ENCODE assay signal across 8 mouse cellular contexts in genomic region chr6:118373294-118373693, GRCm38 (mm10). TPM values are rescaled to one million over a fixed set of nuclear protein-coding genes. Genes with fewer than 3 reads are reported as not detected.
DNase-seq lines count a peak whose midpoint lies in the region; ATAC-seq lines count a peak whose summit lies in the region.

No protein-coding gene starts in this region.

- H3K27me3 ChIP-seq in forebrain, embryonic 14.5 days (replicated peaks; ENCODE audit: control insufficient read depth, insufficient read depth, low read length), result no peaks in the 10 kb centered on the region
- peaks cover 9% of the 10 kb centered on the region for H3K27me3 ChIP-seq in forebrain, embryonic 13.5 days

- no peak overlapping the region for H3K27ac ChIP-seq in forebrain, embryonic 14.5 days (ENCODE audit: low read depth, low read length)
- no peak overlapping the region for H3K27ac ChIP-seq in forebrain, embryonic 13.5 days

- no peaks in the 10 kb centered on the region for H3K4me1 ChIP-seq in forebrain, embryonic 14.5 days (ENCODE audit: control insufficient read depth, insufficient read depth, low read length)
- H3K4me1 ChIP-seq in forebrain, embryonic 13.5 days, result no peaks in the 10 kb centered on the region

- H3K36me3 ChIP-seq in forebrain, embryonic 14.5 days (ENCODE audit: control insufficient read depth, insufficient read depth, low read length), result no peaks in the 10 kb centered on the region
- no peaks in the 10 kb centered on the region for H3K36me3 ChIP-seq in forebrain, embryonic 13.5 days (ENCODE audit: poor library complexity, severe bottlenecking)

- no peak overlapping the region for H3K4me3 ChIP-seq in forebrain, embryonic 14.5 days (ENCODE audit: low read depth, low read length)
- H3K4me3 ChIP-seq in forebrain, embryonic 13.5 days, result no peak overlapping the region

- H3K9ac ChIP-seq in forebrain, embryonic 14.5 days (ENCODE audit: low read length), result no peak overlapping the region
- no peak overlapping the region for H3K9ac ChIP-seq in forebrain, embryonic 13.5 days

- ATAC-seq in forebrain, embryonic 14.5 days, result no peak
- ATAC-seq in forebrain, embryonic 13.5 days, result no peak

- WGBS in forebrain, embryonic 14.5 days, result 38% methylated on average over 5 of the region's 5 CpGs
- 40% methylated on average over 5 of the region's 5 CpGs for WGBS in forebrain, embryonic 13.5 days

- H3K4me2 ChIP-seq in forebrain, embryonic 14.5 days (ENCODE audit: low read length), result no peak overlapping the region
- H3K4me2 ChIP-seq in forebrain, embryonic 13.5 days, result no peak overlapping the region

- no peaks in the 10 kb centered on the region for H3K9me3 ChIP-seq in forebrain, embryonic 14.5 days (replicated peaks; ENCODE audit: control insufficient read depth, low read length)
- no peaks in the 10 kb centered on the region for H3K9me3 ChIP-seq in forebrain, embryonic 13.5 days (replicated peaks)

- DNase-seq in forebrain, embryonic 14.5 days (ENCODE audit: low spot score), result peak; percentile 14
- peak; percentile 7 for DNase-seq in thymus, postnatal 25 days
- DNase-seq in thymus, adult 18-20 months, result no peak
- DNase-seq in embryo, embryonic 10.5 days (ENCODE audit: low spot score), result peak; percentile 73
- peak; percentile 52 to 60 for DNase-seq in kidney, postnatal 25 days
- DNase-seq in lung, postnatal 14 days, result peak; percentile 65
- DNase-seq in testis, postnatal 14 days (ENCODE audit: low spot score), result peak; percentile 20

RNA-seq across cellular contexts. Expression of gene Bms1, which starts 46.0 kb away (rescaled TPM):
- polyA plus RNA-seq in forebrain, embryonic 14.5 days (2014; fragmentation: Nextera tagmentation; extraction: Ambion mirVana), result 17.3 and 21.0 TPM in 2 replicates
- polyA plus RNA-seq in forebrain, embryonic 13.5 days (2015; fragmentation: Nextera tagmentation; extraction: Ambion mirVana), result 27.4 and 31.0 TPM in 2 replicates

Comparison
In these comparisons a context has a peak if more than half of its experiments do, and no peak if none do; other contexts are left out.
1. DNase-seq: peak in forebrain, embryonic 14.5 days (single experiment), thymus, postnatal 25 days (single experiment), embryo, embryonic 10.5 days (single experiment), kidney, postnatal 25 days (2 of 2), lung, postnatal 14 days (single experiment) and testis, postnatal 14 days (single experiment); none in thymus, adult 18-20 months (0 of 2).